Comparison of ENCODE assay signal across 17 mouse cellular contexts in genomic region chr4:124520309-124520708, GRCm38 (mm10).
DNase-seq lines count a peak whose midpoint lies in the region; ATAC-seq and TF ChIP-seq lines count a peak whose summit lies in the region.
"Had no signal": no experiment of that assay in that cellular context is flagged by ENCODE, and none has a peak within 500 bp of the region (broad histone marks: within the 10 kb centered on the region; RNA-seq: fewer than 3 reads in every experiment).

No protein-coding gene starts in this region.

- intact Hi-C loops in left cerebral cortex, postnatal 4 days (cut with DNase I) = no loop called here

- H3K4me1 ChIP-seq in embryonic facial prominence, embryonic 14.5 days (ENCODE audit: control insufficient read depth, insufficient read depth, low read length) = no peaks in the 10 kb centered on the region
- H3K4me1 ChIP-seq in embryonic facial prominence, embryonic 10.5 days = no peaks in the 10 kb centered on the region
- H3K4me1 ChIP-seq in kidney, embryonic 15.5 days = peaks cover 12% of the 10 kb centered on the region; the same call in 1 of the 2 replicates

- no peaks in the 10 kb centered on the region for H3K27me3 ChIP-seq in embryonic facial prominence, embryonic 14.5 days (replicated peaks; ENCODE audit: control insufficient read depth, insufficient read depth, low read length)
- H3K27me3 ChIP-seq in embryonic facial prominence, embryonic 10.5 days (replicated peaks; ENCODE audit: low read depth, poor library complexity, severe bottlenecking) = peaks cover 44% of the 10 kb centered on the region
- peaks cover 75% of the 10 kb centered on the region for H3K27me3 ChIP-seq in kidney, embryonic 15.5 days

- H3K36me3 ChIP-seq in embryonic facial prominence, embryonic 14.5 days (ENCODE audit: control insufficient read depth, insufficient read depth, low read length) = no peaks in the 10 kb centered on the region
- no peaks in the 10 kb centered on the region for H3K36me3 ChIP-seq in embryonic facial prominence, embryonic 10.5 days (replicated peaks)
- H3K36me3 ChIP-seq in kidney, embryonic 15.5 days = no peaks in the 10 kb centered on the region

- ATAC-seq in embryonic facial prominence, embryonic 14.5 days (ENCODE audit: low read depth) = no peak
- no peak for ATAC-seq in kidney, embryonic 15.5 days (replicated peaks; ENCODE audit: low FRiP score)
- ATAC-seq: forebrain, postnatal 0 days had no signal

- no peak overlapping the region for H3K4me2 ChIP-seq in embryonic facial prominence, embryonic 14.5 days (ENCODE audit: low read depth, low read length)
- peak overlapping the region; percentile 8; the same call in 1 of the 2 replicates for H3K4me2 ChIP-seq in kidney, embryonic 15.5 days
- H3K4me2 ChIP-seq: heart, embryonic 11.5 days had no signal

- H3K9ac ChIP-seq in embryonic facial prominence, embryonic 14.5 days (ENCODE audit: low read depth, low read length) = no peak overlapping the region
- H3K9ac ChIP-seq in kidney, embryonic 15.5 days = no peak overlapping the region
- H3K9ac ChIP-seq: forebrain, postnatal 0 days had no signal

- 57% methylated on average over 9 of the region's 9 CpGs for WGBS in embryonic facial prominence, embryonic 14.5 days
- 84% methylated on average over 9 of the region's 9 CpGs for WGBS in embryonic facial prominence, embryonic 10.5 days
- 27% methylated on average over 9 of the region's 9 CpGs for WGBS in kidney, embryonic 15.5 days

- no peak for TF ChIP-seq CTCF in brain, embryonic 14.5 days (IDR thresholded peaks at IDR 0.05; ENCODE audit: borderline replicate concordance, extremely low read depth, insufficient read depth, insufficient read length)

- H3K27ac ChIP-seq in embryonic facial prominence, embryonic 14.5 days (replicated peaks; ENCODE audit: low read depth, low read length) = no peak overlapping the region
- no peak overlapping the region for H3K27ac ChIP-seq in embryonic facial prominence, embryonic 10.5 days (replicated peaks)
- H3K27ac ChIP-seq in kidney, embryonic 15.5 days = no peak overlapping the region

- TF ChIP-seq POLR2A in brain, embryonic 14.5 days (IDR thresholded peaks at IDR 0.05; ENCODE audit: borderline replicate concordance, extremely low read depth, insufficient read depth, insufficient read length, poor library complexity, severe bottlenecking) = no peak

- peak; percentile 8 for DNase-seq in embryonic facial prominence, embryonic 14.5 days (ENCODE audit: low spot score)
- no peak for DNase-seq in embryonic facial prominence, embryonic 10.5 days (ENCODE audit: low spot score)
- no peak for DNase-seq in kidney, postnatal 36 days
- peak; percentile 6 for DNase-seq in left cerebral cortex, postnatal 4 days
- DNase-seq in left cerebral cortex, adult 18-20 months (ENCODE audit: low spot score in 2 of 2) = no peak
- peak; percentile 48 for DNase-seq in brain, embryonic 14.5 days (ENCODE audit: low read depth)
- DNase-seq: cerebellum, adult 9-10 months; forebrain, postnatal 0 days; gastrocnemius, postnatal 14 days; heart, adult 11 months; midbrain, embryonic 14.5 days; retina, postnatal 1 day; right cerebral cortex, postnatal 25 days; spleen, adult 18-20 months; thymus, postnatal 14 days had no signal

- no peaks in the 10 kb centered on the region for H3K9me3 ChIP-seq in embryonic facial prominence, embryonic 14.5 days (ENCODE audit: control insufficient read depth, low read length)
- H3K9me3 ChIP-seq in embryonic facial prominence, embryonic 10.5 days = no peaks in the 10 kb centered on the region
- no peaks in the 10 kb centered on the region for H3K9me3 ChIP-seq in kidney, embryonic 15.5 days (replicated peaks)

- no peak overlapping the region for H3K4me3 ChIP-seq in embryonic facial prominence, embryonic 14.5 days (ENCODE audit: low read depth, low read length)
- no peak overlapping the region for H3K4me3 ChIP-seq in embryonic facial prominence, embryonic 10.5 days
- no peak overlapping the region for H3K4me3 ChIP-seq in kidney, embryonic 15.5 days (replicated peaks)

Comparison
In these comparisons a context has a peak if more than half of its experiments do, and no peak if none do; other contexts are left out.
1. DNase-seq: peak in embryonic facial prominence, embryonic 14.5 days (single experiment), left cerebral cortex, postnatal 4 days (single experiment) and brain, embryonic 14.5 days (single experiment); none in embryonic facial prominence, embryonic 10.5 days (single experiment), kidney, postnatal 36 days (0 of 2) and left cerebral cortex, adult 18-20 months (0 of 2).